Mouse (Mus musculus): ENCODE measurements around the gene Dlgap1. TPM values are rescaled to one million over a fixed set of nuclear protein-coding genes. Genes with fewer than 3 reads are reported as not detected.

Dlgap1 gene
- polyA plus RNA-seq, 1 experiment: 0.06 TPM

- 47% methylated on average over 4 of the region's 4 CpGs for WGBS
- TF ChIP-seq POLR2A (IDR thresholded peaks at IDR 0.05; ENCODE audit: low read depth, low read length) (no peak), CTCF (IDR thresholded peaks at IDR 0.05; ENCODE audit: extremely low read depth, insufficient read depth, insufficient read length, insufficient replicate concordance) (no peak)
- no peaks in the 10 kb centered on the region for H3K36me3 ChIP-seq (ENCODE audit: control insufficient read depth, insufficient read depth, low read length)
- DNase-seq (ENCODE audit: low read depth in 1 of 2, low spot score in 2 of 2): no peak
- no peaks in the 10 kb centered on the region for H3K4me1 ChIP-seq (ENCODE audit: control insufficient read depth, insufficient read depth, insufficient read length)
- H3K27ac ChIP-seq (ENCODE audit: insufficient read depth, low read length): no peak overlapping the region
- no peaks in the 10 kb centered on the region for H3K27me3 ChIP-seq (ENCODE audit: control insufficient read depth, insufficient read depth, low read length)
- no peak overlapping the region for H3K4me3 ChIP-seq (ENCODE audit: extremely low read depth, insufficient read depth, insufficient read length)
Measured at GRCm38 (mm10) chr17:70485668-70486067, 516.8 kb downstream of the Dlgap1 start.

GRCm38 (mm10) chr17:70486259-70486658 lies 517.4 kb downstream of the Dlgap1 start:
- H3K36me3 ChIP-seq (ENCODE audit: control insufficient read depth, insufficient read depth, low read length): no peaks in the 10 kb centered on the region
- H3K27ac ChIP-seq (ENCODE audit: insufficient read depth, low read length): no peak overlapping the region
- H3K4me3 ChIP-seq (ENCODE audit: extremely low read depth, insufficient read depth, insufficient read length): no peak overlapping the region
- TF ChIP-seq POLR2A (IDR thresholded peaks at IDR 0.05; ENCODE audit: low read depth, low read length) (no peak), CTCF (IDR thresholded peaks at IDR 0.05; ENCODE audit: extremely low read depth, insufficient read depth, insufficient read length, insufficient replicate concordance) (no peak)
- WGBS: 37% methylated on average over 7 of the region's 7 CpGs
- no peaks in the 10 kb centered on the region for H3K4me1 ChIP-seq (ENCODE audit: control insufficient read depth, insufficient read depth, insufficient read length)
- DNase-seq (ENCODE audit: low read depth in 1 of 2, low spot score in 2 of 2): no peak
- no peaks in the 10 kb centered on the region for H3K27me3 ChIP-seq (ENCODE audit: control insufficient read depth, insufficient read depth, low read length)

GRCm38 (mm10) chr17:70486831-70487230 lies 518.0 kb downstream of the Dlgap1 start:
- no peaks in the 10 kb centered on the region for H3K4me1 ChIP-seq (ENCODE audit: control insufficient read depth, insufficient read depth, insufficient read length)
- TF ChIP-seq POLR2A (IDR thresholded peaks at IDR 0.05; ENCODE audit: low read depth, low read length): no peak
- no peak for TF ChIP-seq CTCF (IDR thresholded peaks at IDR 0.05; ENCODE audit: extremely low read depth, insufficient read depth, insufficient read length, insufficient replicate concordance)
- no peak for DNase-seq (ENCODE audit: low read depth in 1 of 2, low spot score in 2 of 2)
- no peaks in the 10 kb centered on the region for H3K36me3 ChIP-seq (ENCODE audit: control insufficient read depth, insufficient read depth, low read length)
- 78% methylated on average over 10 of the region's 10 CpGs for WGBS
- H3K27ac ChIP-seq (ENCODE audit: insufficient read depth, low read length): no peak overlapping the region
- H3K27me3 ChIP-seq (ENCODE audit: control insufficient read depth, insufficient read depth, low read length): no peaks in the 10 kb centered on the region
- no peak overlapping the region for H3K4me3 ChIP-seq (ENCODE audit: extremely low read depth, insufficient read depth, insufficient read length)

GRCm38 (mm10) chr17:70488784-70489265 lies 520.0 kb downstream of the Dlgap1 start:
- DNase-seq (ENCODE audit: low read depth in 1 of 2, low spot score in 2 of 2): no peak
- Histone ChIP-seq H3K36me3 (ENCODE audit: control insufficient read depth, insufficient read depth, low read length) (no peaks in the 10 kb centered on the region), H3K4me3 (ENCODE audit: extremely low read depth, insufficient read depth, insufficient read length) (no peak overlapping the region), H3K27me3 (ENCODE audit: control insufficient read depth, insufficient read depth, low read length) (no peaks in the 10 kb centered on the region), H3K4me1 (ENCODE audit: control insufficient read depth, insufficient read depth, insufficient read length) (no peaks in the 10 kb centered on the region), H3K27ac (ENCODE audit: insufficient read depth, low read length) (no peak overlapping the region)
- TF ChIP-seq POLR2A (IDR thresholded peaks at IDR 0.05; ENCODE audit: low read depth, low read length) (no peak), CTCF (IDR thresholded peaks at IDR 0.05; ENCODE audit: extremely low read depth, insufficient read depth, insufficient read length, insufficient replicate concordance) (no peak)
- WGBS: 29% methylated on average over 7 of the region's 7 CpGs

- WGBS: 87% methylated on average over 4 of the region's 4 CpGs
- no peaks in the 10 kb centered on the region for H3K36me3 ChIP-seq (ENCODE audit: control insufficient read depth, insufficient read depth, low read length)
- no peak for DNase-seq (ENCODE audit: low read depth in 1 of 2, low spot score in 2 of 2)
- no peaks in the 10 kb centered on the region for H3K4me1 ChIP-seq (ENCODE audit: control insufficient read depth, insufficient read depth, insufficient read length)
- no peak for TF ChIP-seq POLR2A (IDR thresholded peaks at IDR 0.05; ENCODE audit: low read depth, low read length)
- no peak for TF ChIP-seq CTCF (IDR thresholded peaks at IDR 0.05; ENCODE audit: extremely low read depth, insufficient read depth, insufficient read length, insufficient replicate concordance)
- H3K27me3 ChIP-seq (ENCODE audit: control insufficient read depth, insufficient read depth, low read length): no peaks in the 10 kb centered on the region
- no peak overlapping the region for H3K27ac ChIP-seq (ENCODE audit: insufficient read depth, low read length)
- H3K4me3 ChIP-seq (ENCODE audit: extremely low read depth, insufficient read depth, insufficient read length): no peak overlapping the region
Measured at GRCm38 (mm10) chr17:70491575-70491974, 522.7 kb downstream of the Dlgap1 start.

- no peak for DNase-seq (ENCODE audit: low read depth in 1 of 2, low spot score in 2 of 2)
- WGBS: 83% methylated on average over 4 of the region's 4 CpGs
- no peak for TF ChIP-seq CTCF (IDR thresholded peaks at IDR 0.05; ENCODE audit: extremely low read depth, insufficient read depth, insufficient read length, insufficient replicate concordance)
- no peaks in the 10 kb centered on the region for H3K27me3 ChIP-seq (ENCODE audit: control insufficient read depth, insufficient read depth, low read length)
- no peak overlapping the region for H3K27ac ChIP-seq (ENCODE audit: insufficient read depth, low read length)
- H3K4me1 ChIP-seq (ENCODE audit: control insufficient read depth, insufficient read depth, insufficient read length): no peaks in the 10 kb centered on the region
- H3K36me3 ChIP-seq (ENCODE audit: control insufficient read depth, insufficient read depth, low read length): no peaks in the 10 kb centered on the region
- no peak overlapping the region for H3K4me3 ChIP-seq (ENCODE audit: extremely low read depth, insufficient read depth, insufficient read length)
Measured at GRCm38 (mm10) chr17:70494338-70494737, 525.5 kb downstream of the Dlgap1 start.

- DNase-seq (ENCODE audit: low read depth in 1 of 2, low spot score in 2 of 2): no peak
- no peaks in the 10 kb centered on the region for H3K36me3 ChIP-seq (ENCODE audit: control insufficient read depth, insufficient read depth, low read length)
- H3K27me3 ChIP-seq (ENCODE audit: control insufficient read depth, insufficient read depth, low read length): no peaks in the 10 kb centered on the region
- H3K27ac ChIP-seq (ENCODE audit: insufficient read depth, low read length): no peak overlapping the region
- TF ChIP-seq POLR2A (IDR thresholded peaks at IDR 0.05; ENCODE audit: low read depth, low read length) (no peak), CTCF (IDR thresholded peaks at IDR 0.05; ENCODE audit: extremely low read depth, insufficient read depth, insufficient read length, insufficient replicate concordance) (no peak)
- 91% methylated on average over 6 of the region's 6 CpGs for WGBS
- no peaks in the 10 kb centered on the region for H3K4me1 ChIP-seq (ENCODE audit: control insufficient read depth, insufficient read depth, insufficient read length)
- H3K4me3 ChIP-seq (ENCODE audit: extremely low read depth, insufficient read depth, insufficient read length): no peak overlapping the region
Measured at GRCm38 (mm10) chr17:70498256-70498655, 529.4 kb downstream of the Dlgap1 start.

Data from spleen, adult 2 months (tissue).